Mouse (Mus musculus) G1E-ER4 (cell line): Measurements from ENCODE around the gene St3gal5. TPM values are rescaled to one million over a fixed set of nuclear protein-coding genes. Genes with fewer than 3 reads are reported as not detected.

ENCODE experiments used
- GATA1 ChIP-seq: IDR thresholded peaks from one replicate; pipeline ENCODE4 v1.8.0; 2012; ENCODE audit warnings: low read length, inconsistent platforms
- polyA plus RNA-seq: library from polyadenylated mRNA; stranded (reverse); fragments of >175 nt; gene quantifications from 2 replicates; pipeline ENCODE4 v1.2.3, GENCODE M21; 2012

Gene St3gal5
- polyA plus RNA-seq, 1 experiment, result 62.0 TPM

GRCm38 (mm10) chr6:72087402-72087801, 10.0 kb upstream of the St3gal5 start:
- TF ChIP-seq GATA1, result no peak

GRCm38 (mm10) chr6:72089865-72090264, 7.5 kb upstream of the St3gal5 start:
- TF ChIP-seq GATA1, result no peak

GRCm38 (mm10) chr6:72091007-72091406, 6.4 kb upstream of the St3gal5 start:
- no peak for TF ChIP-seq GATA1

- no peak for TF ChIP-seq GATA1
These were observed 4.3 kb upstream of the St3gal5 start for GRCm38 (mm10) chr6:72093121-72093520.

- peak; percentile 47 for TF ChIP-seq GATA1
These were observed 1.2 kb upstream of the St3gal5 start for GRCm38 (mm10) chr6:72096217-72096616.

- no peak for TF ChIP-seq GATA1
These were observed 723 bp upstream of the St3gal5 start for GRCm38 (mm10) chr6:72096669-72097068.

- no peak for TF ChIP-seq GATA1
These were observed 746 bp downstream of the St3gal5 start for GRCm38 (mm10) chr6:72098021-72098655.

GRCm38 (mm10) chr6:72098691-72099090, 1.3 kb downstream of the St3gal5 start:
- no peak for TF ChIP-seq GATA1

GRCm38 (mm10) chr6:72099281-72099680, 1.9 kb downstream of the St3gal5 start:
- TF ChIP-seq GATA1, result no peak

GRCm38 (mm10) chr6:72100171-72100570, 2.8 kb downstream of the St3gal5 start:
- no peak for TF ChIP-seq GATA1

- no peak for TF ChIP-seq GATA1
These were observed 3.5 kb downstream of the St3gal5 start for GRCm38 (mm10) chr6:72100939-72101338.

GRCm38 (mm10) chr6:72101386-72101785, 4.0 kb downstream of the St3gal5 start:
- TF ChIP-seq GATA1, result no peak

GRCm38 (mm10) chr6:72102066-72102465, 4.7 kb downstream of the St3gal5 start:
- peak; percentile 92 for TF ChIP-seq GATA1

- TF ChIP-seq GATA1, result no peak
These were observed 7.1 kb downstream of the St3gal5 start for GRCm38 (mm10) chr6:72104534-72104933.

- TF ChIP-seq GATA1, result peak; percentile 86
These were observed 11.8 kb downstream of the St3gal5 start for GRCm38 (mm10) chr6:72108941-72109892.

- TF ChIP-seq GATA1, result no peak
These were observed 13.2 kb downstream of the St3gal5 start for GRCm38 (mm10) chr6:72110577-72110976.

GRCm38 (mm10) chr6:72112575-72112974, 15.2 kb downstream of the St3gal5 start:
- no peak for TF ChIP-seq GATA1
